Mouse (Mus musculus): ENCODE results near the gene Mrpl58. TPM values are rescaled to one million over a fixed set of nuclear protein-coding genes. Genes with fewer than 3 reads are reported as not detected.
A peak's percentile ranks its signal among the peaks of the same experiment; 100 is the strongest.

The Mrpl58 gene
- 100 to 1,000 TPM; 147 to 163 TPM for total RNA-seq (2021)
- long read RNA-seq, experiment 1, transcript Mrpl58-202 (6 exons, 749 nt) = minor isoform, 14 of 135 reads
- long read RNA-seq, experiment 1, transcript Mrpl58-209 (6 exons, 2,596 nt) = major isoform, 117 of 135 reads
- long read RNA-seq, experiment 1, partial matches to known transcripts = 0 of 135 reads
- long read RNA-seq, experiment 1, other reads (novel, unspliced or antisense) = 4 of 135 reads
- long read RNA-seq, experiment 2, transcript Mrpl58-202 (6 exons, 749 nt) = minor isoform, 9 of 100 reads
- long read RNA-seq, experiment 2, transcript Mrpl58-209 (6 exons, 2,596 nt) = major isoform, 83 of 100 reads
- long read RNA-seq, experiment 2, partial matches to known transcripts = 2 of 100 reads
- long read RNA-seq, experiment 2, other reads (novel, unspliced or antisense) = 4 of 100 reads

DNA sequence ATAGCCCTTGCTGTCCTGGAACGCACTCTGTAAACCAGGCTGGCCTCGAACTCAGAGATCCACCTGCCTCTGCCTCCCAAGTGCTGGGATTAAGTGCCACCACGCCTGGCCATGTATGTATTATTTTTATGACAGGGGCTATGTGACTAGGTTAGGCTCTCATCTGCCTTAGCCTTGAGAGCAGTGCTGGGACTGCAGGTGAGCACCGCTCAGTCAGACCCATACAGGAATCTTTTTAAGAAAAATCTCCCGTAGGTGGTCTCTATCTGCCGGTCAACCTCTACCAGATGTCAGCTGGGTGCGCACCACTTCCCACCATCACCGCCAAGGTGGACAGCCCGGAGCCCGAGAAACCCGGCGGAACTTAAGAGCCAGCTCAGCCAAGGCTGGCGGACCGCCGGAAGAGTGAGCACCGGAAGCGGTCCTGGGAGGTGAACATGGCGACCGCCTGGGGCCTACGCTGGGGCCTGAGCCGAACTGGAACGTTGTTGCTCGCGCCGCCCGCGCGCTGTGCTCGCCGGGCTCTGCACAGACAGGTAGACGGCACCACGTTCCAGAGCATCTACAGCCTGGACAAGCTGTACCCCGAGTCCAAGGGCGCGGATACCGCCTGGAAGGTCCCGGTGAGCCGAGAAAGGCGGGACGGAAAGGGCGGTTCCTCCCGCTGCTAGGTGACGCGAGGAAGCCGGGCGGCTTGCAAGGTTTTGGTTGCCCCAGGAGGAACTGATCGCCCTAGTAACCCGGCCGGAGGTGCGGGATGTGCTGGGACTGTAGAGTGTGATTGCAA is at the start of gene Mrpl58:
Gene Mrpl58, plus strand, starts transcription at position 415 of the 787 bp plus-strand sequence.
- peak; percentile 90 for DNase-seq

DNA sequence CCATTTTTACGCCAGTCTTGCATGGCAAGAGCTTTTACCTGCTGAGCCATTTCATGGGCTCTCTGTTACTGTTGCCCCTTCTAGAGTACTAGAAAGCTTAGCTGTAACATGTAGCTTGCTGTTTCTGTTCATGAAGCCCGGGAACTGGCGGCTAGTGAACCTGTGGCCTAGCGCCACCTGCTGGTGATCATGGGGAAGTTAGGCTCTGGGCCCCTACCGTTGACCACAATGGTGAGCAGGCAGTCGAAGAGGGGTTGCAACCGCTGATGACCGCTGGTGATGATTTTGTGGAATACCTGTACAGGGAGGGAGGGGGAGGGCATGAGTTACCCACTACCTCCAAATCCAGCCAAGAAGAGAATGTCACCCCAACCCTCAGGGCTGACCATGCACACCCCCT is 49.4 kb upstream of the Mrpl58 start:
- DNase-seq = peak; percentile 81

DNA sequence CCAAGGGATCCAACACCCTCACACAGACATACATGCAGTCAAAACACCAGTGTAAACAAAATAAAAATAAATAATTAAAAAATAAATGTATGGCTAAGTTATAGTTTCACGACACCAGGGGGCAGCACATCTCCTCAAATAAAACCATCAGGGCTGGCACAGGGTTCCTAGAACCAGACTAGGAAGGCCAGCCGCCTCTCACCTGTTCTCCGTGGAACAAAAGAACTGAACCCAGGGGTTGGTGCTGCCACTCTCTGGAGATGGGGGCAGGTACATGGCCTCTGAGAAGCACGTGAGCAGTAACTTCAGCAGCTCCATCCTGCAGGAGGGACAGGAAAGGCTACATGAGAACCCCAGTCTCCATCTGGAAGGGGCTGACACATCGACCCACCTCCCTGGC is 45.1 kb upstream of the Mrpl58 start:
- DNase-seq = peak; percentile 82

DNA sequence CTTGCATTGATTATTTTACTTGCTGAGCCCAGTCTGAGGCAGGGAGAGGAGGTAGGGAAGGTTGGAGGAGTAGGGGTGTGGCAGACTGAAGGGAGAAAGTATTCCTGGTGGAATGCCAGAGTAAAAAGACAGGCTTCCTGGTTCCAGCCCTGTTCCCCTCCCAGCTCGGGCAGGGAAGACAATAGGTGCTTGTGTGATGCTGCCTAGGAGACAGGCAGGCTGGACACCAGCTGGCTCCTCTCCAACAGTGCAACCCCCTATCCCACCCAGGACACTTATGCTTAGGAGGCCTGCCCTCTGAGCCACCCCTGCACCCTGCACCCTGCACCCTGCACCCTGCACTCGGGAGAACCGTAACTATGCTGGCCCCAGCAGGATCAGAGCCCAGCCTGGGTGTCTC is 44.3 kb upstream of the Mrpl58 start:
- DNase-seq = no peak

DNA sequence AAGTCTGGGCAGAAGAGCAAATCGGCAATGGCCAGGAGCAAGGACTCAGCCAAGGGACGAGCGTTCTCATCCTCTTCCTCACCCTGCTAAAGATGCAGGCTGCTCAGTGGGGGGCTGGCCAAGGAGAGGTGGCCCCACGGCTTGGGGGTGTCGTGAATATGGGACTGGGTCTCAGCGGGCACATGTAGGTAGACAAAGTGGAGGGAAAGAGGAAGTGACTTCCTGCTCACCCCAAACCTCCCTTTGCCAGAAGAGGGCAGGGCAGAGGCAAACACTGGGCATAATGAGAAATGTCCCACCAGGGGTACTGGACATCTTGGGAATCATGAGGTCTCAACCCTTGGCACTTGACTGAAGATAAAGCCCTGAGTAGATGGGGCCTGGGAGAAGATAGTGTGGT is 43.8 kb upstream of the Mrpl58 start:
- no peak for DNase-seq

DNA sequence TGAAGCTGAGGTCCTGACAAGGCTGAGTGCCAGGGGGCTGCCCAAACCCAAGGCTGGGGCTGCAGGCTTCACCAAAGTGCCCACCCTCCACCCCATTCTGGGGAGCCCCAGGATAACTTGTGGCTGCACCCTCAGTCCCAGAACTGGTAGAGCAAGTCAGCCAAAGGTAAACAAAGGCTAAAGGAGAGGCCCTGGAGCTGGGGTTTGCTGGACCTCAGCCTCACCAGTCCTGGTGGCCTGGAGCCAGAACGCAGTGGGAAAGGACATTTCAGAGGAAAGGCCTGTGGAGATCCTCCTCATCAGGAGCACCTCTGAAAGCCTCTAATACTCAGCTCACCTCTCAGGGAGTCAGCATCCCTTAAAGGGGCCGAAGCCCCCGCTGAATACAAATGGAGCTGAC is 39.4 kb upstream of the Mrpl58 start:
- DNase-seq = no peak

DNA sequence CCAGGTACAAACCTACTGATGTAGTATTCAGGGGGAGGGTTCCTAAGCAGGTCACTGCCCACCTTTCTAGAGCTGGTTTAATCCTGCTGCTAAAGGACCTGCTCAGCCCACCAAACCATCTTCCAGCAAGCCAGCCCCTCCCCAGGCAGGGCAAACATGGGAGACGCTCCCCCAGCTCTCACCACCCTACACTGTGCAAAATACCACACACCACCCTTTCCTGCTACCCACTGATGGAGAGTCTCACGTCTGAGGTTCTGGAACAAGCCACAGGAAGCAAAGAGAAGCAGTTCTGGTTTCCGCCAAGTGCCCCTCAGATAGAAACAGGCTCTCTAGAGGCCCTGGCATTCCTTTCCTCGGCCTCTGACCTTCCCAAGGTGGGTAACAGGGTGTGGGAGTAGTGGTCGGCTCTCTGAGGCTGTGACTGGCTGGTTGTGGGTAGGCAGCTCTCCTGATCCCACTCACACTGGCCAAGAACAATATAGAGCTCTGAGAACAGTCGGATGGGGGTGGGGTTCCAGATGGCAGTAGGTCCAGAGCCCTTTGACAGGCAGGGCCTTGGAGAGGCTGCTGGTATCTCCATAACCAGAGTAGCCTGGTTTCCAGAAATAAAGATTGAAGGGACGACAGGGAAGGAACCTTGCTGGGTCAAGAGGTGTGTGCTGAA is 37.4 kb upstream of the Mrpl58 start:
- DNase-seq = no peak

DNA sequence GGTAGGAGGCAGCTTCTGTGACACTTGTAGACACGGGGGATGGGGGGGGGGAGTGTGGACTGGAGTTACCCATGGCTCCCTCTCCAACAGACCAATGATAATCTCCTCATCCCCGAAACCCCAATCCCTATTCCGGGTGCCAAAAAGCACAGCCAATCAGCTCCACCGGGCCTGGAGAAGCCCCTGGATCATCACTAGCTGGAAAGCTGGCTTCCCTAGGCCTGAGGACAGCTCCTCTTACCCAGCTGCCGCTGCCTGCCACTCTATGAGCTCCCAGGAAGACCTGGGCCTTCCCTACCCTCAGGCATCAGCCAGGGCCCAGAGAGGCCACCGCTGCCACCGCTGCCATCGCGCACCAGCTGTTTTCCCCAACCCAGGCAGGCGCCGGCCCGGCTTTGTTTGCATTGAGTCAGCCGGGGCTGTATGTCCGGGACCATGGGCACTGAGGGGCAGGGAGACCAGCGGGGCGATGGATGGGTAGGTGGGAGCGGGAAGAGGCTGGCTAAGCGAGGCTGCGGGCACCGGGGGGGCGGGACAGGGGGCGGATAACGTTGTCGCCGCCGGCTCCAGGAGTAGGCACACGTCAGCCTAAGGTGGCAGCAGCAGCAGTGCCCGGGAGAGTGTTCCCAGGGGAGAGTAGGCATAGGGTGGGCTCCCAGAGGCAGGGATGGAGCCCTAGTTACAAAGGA is 36.7 kb upstream of the Mrpl58 start:
- peak; percentile 23 for DNase-seq

DNA sequence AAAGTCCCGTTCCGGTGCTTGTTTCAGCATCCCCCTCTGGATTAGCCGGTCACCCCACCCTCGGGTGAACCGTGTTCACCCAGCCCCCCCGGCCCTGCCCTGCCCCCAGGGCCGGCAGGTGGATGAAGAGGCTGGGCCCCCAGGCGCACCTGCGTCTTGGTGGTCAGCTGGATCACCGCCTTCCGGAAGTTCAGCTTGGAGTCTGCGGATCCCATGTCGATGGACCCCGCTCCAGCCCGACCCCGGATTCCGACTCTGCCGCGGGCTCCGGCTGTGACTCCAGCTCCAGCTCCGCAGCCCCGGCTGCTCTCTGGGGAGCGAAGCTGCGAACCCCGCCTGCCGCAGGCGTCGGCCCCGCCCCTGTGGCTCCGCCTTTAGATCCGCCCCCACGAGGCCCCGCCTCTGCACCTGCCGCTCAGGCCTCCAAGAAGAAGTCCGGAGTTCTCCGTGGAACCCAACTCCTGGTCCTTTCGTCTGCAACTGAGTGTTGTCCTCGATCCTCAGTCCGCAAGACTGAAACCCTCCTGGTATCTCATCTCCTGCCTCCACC is 36.1 kb upstream of the Mrpl58 start, which contains the start of gene Hid1:
Gene Hid1, minus strand, starts transcription at position 362 of the 550 bp plus-strand sequence.
- DNase-seq = peak; percentile 92

DNA sequence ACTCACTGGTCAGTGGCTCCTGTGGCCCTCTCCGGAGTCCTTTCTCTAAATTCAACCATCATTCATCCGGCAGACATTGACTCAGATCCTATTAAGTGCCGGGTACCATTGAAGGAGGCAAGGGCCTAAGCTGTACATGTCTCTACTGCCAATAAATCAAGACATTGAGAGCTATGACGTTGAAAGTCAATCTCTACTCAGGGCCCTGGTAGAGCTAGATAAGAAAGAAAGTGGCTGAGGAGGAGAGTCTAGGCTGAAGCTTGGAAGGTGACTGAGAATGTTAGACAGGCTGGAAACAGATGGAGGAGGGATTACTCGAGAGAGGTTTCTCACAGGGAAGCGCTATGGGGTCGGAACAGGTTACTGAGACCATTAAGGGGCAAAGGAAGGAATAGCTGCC is 33.2 kb upstream of the Mrpl58 start:
- DNase-seq = no peak

DNA sequence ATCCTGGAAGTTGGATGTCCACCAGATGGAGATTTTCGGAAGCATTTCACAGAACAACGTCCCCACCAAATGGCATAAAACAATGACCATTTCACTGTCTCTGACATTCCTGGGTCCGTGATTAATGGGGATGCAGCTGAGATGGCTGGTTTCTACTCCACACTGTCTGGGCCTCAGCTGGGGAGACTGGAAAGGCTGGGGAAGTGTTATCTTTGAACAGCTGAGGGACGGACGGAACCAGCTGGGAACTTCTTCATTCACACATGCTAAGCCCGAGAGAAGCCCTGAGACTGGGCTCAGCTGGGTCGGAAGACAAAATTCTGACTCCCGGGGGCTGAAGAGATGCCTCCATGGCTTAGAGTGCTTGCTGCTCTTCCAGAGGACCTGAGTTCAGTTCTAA is 32.2 kb upstream of the Mrpl58 start:
- DNase-seq = no peak

DNA sequence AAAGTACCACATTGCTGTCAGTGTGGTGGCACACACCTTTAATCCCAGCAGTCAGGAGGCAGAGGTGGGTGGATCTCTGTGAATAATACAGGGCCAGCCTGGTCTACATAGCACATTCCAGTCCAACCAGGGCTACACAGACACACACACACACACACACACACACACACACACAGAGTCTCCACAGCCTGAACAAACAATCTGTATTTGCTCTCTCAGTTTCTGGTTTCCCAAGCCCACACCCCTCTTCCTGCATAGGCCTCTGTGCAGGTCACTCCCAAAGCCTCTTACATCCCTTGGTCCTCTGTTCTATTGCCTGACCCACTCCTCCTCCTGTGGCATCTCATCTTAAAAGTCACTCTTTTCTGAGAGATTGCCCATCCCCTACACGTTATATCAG is 31.5 kb upstream of the Mrpl58 start:
- DNase-seq = no peak

DNA sequence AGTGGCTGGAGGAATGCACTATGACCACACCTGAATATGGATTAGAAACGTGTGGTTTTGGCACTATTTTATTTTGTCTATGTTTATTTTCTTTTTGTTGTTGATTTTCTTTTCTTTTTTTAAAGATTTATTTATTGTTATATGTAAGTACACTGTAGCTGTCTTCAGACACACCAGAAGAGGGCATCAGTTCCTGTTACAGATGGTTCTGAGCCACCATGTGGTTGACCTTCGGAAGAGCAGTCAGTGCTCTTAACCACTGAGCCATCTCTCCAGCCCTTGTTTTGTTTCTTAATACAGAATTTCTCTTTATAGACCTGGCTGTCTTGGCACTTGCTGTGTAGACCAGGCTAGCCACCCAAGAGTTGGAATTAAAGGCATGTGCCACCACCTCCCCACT is 30.8 kb upstream of the Mrpl58 start:
- DNase-seq = no peak

DNA sequence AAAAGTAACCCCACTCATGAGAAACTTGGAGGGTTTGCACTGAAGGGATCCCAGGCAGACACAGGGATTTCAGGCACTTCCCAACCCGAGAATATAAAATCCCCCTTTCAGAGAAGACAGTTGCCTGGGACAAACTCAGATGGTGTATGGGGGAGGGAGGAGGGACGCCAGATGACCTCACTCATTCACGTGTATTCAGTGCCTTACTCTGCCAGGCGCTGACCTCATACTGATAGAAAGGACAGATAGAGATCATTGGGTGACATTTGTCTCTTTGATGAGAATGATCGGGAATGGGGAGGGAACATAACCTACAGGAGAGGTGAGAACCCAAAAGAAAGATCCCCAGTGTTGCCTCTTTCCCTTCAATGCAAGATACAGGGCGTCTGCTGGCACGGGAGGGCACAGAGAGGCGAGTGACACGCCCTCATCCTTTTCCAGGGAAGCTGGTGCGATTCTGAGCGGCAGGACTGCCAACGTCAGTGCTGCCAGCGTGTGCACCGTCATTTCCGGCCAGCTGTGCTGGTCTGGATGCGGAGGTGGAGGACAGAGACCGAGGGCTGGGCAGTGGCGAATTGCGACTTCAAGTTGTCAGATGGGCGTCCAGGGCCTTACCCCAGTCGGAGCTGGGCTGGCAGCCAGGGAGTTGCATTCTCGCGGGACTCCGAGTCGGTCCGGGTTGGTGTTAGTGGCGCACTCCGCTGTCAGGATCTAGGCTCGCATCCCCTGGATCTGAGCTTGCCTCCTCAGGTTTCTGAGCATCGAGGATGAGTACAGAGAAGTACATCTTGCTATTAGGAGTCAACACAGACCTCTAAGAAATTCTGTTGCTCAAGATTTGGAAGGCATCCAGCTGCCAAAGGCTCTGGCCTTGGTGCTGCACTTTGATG is 29.5 kb upstream of the Mrpl58 start:
- peak; percentile 85 for DNase-seq

DNA sequence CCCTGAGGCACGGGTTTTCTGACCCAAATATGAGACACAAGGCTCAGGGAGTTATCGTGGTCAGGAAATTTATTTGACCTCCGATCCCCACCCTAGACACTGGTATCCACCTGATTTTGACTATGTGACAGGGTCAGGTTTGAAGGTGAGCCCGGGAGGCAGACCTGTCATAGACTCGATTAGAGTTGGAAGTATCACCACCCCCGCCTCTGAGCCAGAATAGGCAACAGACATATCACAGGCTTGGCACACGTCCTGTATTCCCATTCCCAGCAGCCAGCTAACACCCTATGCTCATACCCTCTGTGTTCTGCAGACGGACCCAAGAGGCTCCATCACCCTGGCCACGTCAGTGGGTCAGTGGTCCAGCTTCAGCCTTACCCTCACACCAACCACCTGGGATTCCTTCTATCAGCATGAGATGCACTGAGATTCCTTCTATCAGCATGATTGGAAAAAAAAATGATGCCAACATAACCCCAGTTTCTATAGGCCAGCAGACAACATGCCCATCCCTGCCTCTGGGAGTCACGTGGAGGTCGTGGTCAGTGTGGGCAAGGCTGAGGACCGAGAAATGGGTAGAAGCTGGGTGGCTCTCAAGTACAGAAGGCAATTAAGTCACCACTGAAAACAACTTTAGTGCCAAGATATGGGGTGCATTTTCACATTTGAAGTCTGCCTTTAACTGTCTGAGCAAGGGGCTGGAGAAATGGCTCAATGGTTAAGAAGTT is 28.7 kb upstream of the Mrpl58 start:
- DNase-seq = no peak

DNA sequence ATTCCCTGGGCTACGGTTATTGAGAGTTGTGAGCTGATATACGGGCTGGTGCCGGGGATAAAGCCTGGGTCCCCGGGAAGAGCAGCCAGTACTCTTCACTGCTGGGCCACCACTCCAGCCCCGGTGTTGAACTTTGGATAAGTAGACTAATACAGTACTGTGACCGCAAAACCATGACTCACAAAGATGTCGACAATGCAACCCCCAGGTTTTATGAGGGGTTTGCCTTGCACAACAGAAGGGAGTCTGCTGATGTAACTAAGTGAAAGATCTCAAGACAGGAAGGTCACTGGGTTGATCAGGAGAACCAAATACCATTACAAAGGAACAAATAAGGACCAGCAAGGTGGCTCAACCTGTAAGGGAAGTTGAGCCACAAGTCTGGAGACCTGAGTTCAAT is 26.8 kb upstream of the Mrpl58 start:
- DNase-seq = no peak

DNA sequence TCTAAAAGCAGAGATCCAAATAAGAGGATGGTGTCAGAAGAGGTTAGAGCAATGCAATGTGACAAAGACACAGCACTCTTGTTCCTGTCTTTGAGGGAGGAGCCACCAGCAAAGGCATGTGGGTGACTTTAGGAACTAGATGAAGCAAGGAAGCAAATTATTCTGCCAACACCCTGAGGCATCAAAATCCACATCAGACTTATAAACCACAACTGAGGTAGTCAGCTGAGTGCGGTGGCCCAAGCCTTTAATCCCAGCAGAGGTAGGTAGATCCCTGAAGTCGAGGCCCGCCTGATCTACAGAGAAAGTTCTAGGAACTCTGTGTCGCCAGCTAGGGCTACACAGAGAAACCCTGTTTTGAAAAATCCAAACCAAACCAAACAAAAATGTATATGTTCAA is 26.3 kb upstream of the Mrpl58 start:
- no peak for DNase-seq

DNA sequence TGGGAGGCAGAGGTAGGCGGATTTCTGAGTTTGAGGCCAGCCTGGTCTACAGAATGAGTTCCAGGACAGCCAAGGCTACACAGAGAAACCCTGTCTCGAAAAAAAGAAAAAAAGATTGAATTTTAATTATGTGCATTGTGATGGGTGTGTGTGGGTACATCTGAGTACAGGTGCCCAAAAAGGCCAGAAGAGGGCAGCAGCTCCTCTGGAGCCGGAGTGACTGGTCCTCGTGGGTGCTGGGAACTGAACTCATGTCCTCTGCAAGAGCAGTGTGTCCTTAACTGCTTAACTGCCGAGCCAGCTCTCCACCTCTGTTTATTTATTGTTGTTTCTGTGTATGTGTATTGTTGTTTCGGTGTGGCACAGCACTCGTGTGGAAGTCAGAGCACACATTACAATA is 25.7 kb upstream of the Mrpl58 start:
- no peak for DNase-seq

DNA sequence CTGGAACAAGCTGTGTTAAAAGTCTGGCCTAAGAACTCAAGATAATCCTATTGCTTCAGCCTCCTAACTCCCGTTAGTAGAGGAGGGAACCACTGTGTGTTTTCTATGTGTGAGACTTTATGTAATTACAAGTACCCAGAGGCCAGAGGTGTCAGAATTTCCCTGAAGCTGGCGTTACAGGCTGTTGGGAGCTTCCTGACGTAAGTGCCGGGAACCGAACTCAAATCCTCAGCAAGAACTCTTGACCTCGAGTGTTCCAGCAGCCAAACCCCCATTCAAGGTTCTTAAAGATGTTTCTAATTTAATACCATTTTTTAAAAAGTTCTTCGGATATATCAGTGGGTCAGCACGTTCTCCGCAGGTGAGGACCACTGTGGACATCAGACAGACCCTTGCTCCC is 22.3 kb upstream of the Mrpl58 start:
- no peak for DNase-seq
